Mouse (Mus musculus): ENCODE measurements at regions not wholly inside any gene's neighbourhood (a gene's known extent, or its start where the extent isn't known, plus 50 kb on each side); places are given as distances from the start of the nearest gene placed in this dataset.

DNA sequence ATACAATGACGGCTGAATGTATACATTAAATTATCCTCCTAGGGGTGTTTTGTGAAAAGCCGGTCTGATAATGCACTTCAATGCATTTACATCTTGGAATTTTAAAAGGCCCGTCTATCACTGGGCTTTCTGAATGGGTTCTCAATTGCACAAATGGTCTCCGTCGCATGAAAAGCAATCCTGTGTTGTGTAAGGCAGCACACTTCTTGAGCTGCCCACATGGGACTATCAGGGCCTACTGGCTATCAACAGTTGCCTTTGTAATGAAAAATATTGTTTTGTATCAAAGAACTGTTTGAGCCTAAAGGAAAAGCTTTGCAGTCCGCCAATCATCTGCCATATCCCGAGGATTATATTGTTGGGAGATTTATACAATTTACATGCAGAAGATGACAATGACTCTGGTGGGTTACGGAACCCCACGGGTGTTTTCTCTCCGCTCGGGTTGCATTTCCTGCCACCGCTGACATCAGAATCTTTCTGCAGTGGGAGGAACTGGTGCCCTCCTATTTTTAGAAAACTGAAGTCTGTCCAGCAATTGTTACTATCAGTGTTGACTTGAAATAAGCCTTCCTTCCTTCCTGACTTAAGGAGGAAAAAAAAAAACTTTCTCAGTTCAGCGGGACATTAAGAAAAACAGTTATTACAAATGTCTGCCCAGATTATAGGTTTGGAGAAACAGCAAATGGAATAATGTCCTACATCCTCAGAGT, 118.7 kb downstream of the Tmem26 start:
- peak overlapping the region; percentile 32 for H3K4me2 ChIP-seq (ENCODE audit: low read depth, low read length)
- H3K27me3 ChIP-seq (ENCODE audit: control insufficient read depth, insufficient read depth, low read depth, low read length) = no peaks in the 10 kb centered on the region
- peak overlapping the region; percentile 14; the same call in 1 of the 2 replicates for H3K4me3 ChIP-seq (ENCODE audit: low read length)
- H3K9ac ChIP-seq (ENCODE audit: low read length) = peak overlapping the region; percentile 5; the same call in 1 of the 2 replicates
- H3K4me1 ChIP-seq (replicated peaks; ENCODE audit: control insufficient read depth, insufficient read depth, low read length) = peaks cover 2% of the 10 kb centered on the region; the same call in 1 of the 2 replicates
- WGBS = 34% methylated on average over 13 of the region's 13 CpGs
- peak; percentile 52; the same call in 1 of the 2 replicates for ATAC-seq (ENCODE audit: low read depth)
- peak overlapping the region; percentile 78 for H3K27ac ChIP-seq (ENCODE audit: low read length)
- no peaks in the 10 kb centered on the region for H3K36me3 ChIP-seq (ENCODE audit: control insufficient read depth, insufficient read depth, low read length)
- no peaks in the 10 kb centered on the region for H3K9me3 ChIP-seq (ENCODE audit: control insufficient read depth, low read length)

DNA sequence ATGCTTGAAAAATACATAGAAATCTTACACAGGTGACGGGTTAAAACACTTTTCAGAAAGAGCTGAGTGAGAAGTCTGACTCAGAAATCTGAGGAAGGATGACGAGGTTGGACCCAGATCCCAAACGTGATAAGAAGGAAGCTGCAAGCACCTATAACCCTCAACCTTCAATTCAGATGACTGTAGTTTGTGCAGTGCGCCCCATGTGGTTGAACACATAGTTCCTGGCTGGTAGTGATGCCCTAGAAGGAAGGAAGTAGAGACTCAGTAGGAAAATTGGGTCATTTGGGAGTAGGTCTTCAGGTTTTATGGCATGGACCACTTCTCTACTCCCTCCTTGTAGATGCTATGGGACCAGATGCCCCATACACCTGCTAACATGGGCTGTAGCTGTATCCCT, 120.6 kb downstream of the Tmem26 start:
- Histone ChIP-seq H3K9ac (ENCODE audit: low read length) (no peak overlapping the region), H3K4me2 (ENCODE audit: low read depth, low read length) (no peak overlapping the region), H3K27ac (ENCODE audit: low read length) (no peak overlapping the region), H3K4me1 (replicated peaks; ENCODE audit: control insufficient read depth, insufficient read depth, low read length) (peaks cover 2% of the 10 kb centered on the region; the same call in 1 of the 2 replicates), H3K4me3 (ENCODE audit: low read length) (no peak overlapping the region), H3K27me3 (ENCODE audit: control insufficient read depth, insufficient read depth, low read depth, low read length) (no peaks in the 10 kb centered on the region), H3K9me3 (ENCODE audit: control insufficient read depth, low read length) (no peaks in the 10 kb centered on the region), H3K36me3 (ENCODE audit: control insufficient read depth, insufficient read depth, low read length) (no peaks in the 10 kb centered on the region)
- 70% methylated on average over 4 of the region's 4 CpGs for WGBS
- ATAC-seq (ENCODE audit: low read depth) = no peak

DNA sequence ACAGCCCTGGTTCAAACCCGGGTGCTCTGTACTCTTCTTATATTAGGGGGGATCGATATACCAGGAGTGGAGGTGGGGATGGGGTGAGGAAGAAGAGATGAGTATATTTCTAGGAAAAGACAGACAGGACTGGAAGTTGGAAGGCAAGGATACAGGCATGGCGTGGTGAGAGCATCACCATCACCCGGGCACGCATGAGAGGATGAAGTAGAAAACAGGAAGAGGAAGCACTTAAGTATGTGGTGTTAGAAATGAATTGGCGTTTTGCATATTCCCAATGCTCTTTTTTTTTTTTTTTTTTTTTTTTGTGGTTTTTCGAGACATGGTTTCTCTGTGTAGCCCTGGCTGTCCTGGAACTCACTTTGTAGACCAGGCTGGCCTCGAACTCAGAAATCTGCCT, 121.2 kb downstream of the Tmem26 start:
- Histone ChIP-seq H3K4me3 (ENCODE audit: low read length) (no peak overlapping the region), H3K9ac (ENCODE audit: low read length) (no peak overlapping the region), H3K4me2 (ENCODE audit: low read depth, low read length) (no peak overlapping the region), H3K4me1 (replicated peaks; ENCODE audit: control insufficient read depth, insufficient read depth, low read length) (peaks cover 2% of the 10 kb centered on the region; the same call in 1 of the 2 replicates), H3K27me3 (ENCODE audit: control insufficient read depth, insufficient read depth, low read depth, low read length) (no peaks in the 10 kb centered on the region), H3K9me3 (ENCODE audit: control insufficient read depth, low read length) (no peaks in the 10 kb centered on the region), H3K27ac (ENCODE audit: low read length) (no peak overlapping the region), H3K36me3 (ENCODE audit: control insufficient read depth, insufficient read depth, low read length) (no peaks in the 10 kb centered on the region)
- ATAC-seq (ENCODE audit: low read depth) = no peak
- WGBS = 83% methylated on average over 8 of the region's 8 CpGs

DNA sequence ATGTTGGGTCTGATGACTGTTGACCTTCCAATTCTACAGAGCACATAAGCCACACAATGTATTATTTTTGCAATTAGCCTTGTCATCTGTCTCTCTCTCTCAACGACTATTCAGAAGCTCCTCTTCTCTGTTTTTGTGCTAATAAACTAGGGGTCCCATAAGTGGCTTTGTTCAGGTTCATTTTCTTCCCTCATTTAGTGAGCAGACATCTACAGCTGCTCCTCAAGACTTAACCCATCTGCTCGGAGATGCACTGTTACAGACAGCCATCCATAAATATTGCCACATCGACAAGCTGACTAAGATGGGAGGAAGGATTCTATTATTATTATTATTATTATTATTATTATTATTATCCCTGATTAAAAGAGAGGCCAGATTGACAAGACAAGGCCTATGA, 127.7 kb downstream of the Tmem26 start:
- Histone ChIP-seq H3K27ac (ENCODE audit: low read length) (no peak overlapping the region), H3K9me3 (ENCODE audit: control insufficient read depth, low read length) (no peaks in the 10 kb centered on the region), H3K4me1 (replicated peaks; ENCODE audit: control insufficient read depth, insufficient read depth, low read length) (no peaks in the 10 kb centered on the region), H3K27me3 (ENCODE audit: control insufficient read depth, insufficient read depth, low read depth, low read length) (no peaks in the 10 kb centered on the region), H3K4me3 (ENCODE audit: low read length) (no peak overlapping the region), H3K4me2 (ENCODE audit: low read depth, low read length) (no peak overlapping the region), H3K36me3 (ENCODE audit: control insufficient read depth, insufficient read depth, low read length) (no peaks in the 10 kb centered on the region), H3K9ac (ENCODE audit: low read length) (no peak overlapping the region)
- WGBS = 66% methylated on average over 3 of the region's 3 CpGs
- ATAC-seq (ENCODE audit: low read depth) = no peak

DNA sequence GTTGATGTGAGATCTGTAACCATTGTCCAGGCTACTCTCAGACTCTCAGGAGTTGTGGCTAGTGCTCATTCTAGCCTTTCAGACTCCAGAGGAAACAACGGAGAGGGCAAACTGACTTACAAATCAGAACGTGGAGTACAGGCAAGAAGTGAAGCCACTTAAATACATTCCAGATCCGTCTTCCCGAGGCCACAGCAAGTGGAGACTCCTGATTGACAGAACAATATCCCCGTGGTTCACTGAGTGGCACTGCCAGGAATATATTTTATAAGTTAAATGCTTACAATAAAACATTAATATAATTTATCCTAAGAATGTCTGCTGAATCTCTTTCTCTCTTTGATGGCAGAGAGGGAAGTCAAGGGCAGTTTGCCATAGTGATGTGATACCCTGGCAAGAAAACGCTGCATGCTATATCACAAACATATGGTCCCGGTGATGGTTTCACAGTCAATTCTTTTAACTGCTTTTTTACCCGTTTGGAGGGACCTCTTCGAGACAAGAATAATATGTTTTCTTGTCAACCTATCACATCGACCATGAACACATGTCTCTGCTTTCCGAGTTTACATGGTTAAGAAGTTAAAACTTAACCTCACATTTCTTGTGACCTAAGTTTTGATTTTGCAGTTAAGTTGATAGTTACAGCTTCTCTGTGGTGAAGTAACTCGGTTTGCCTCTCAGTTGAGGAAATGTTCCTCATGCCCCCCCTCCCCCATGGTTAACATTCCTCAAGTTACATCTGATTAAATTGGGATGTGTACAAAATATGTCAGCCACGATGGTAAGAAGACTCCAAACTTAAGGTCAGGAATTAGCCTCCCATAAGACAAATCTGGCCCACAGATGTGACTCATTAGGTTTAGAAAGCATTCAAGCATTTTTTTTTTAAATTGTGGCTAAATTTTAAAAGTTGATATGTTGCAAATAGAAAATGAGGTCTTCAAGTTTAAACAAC, 132.8 kb downstream of the Tmem26 start:
- 44% methylated on average over 13 of the region's 13 CpGs for WGBS
- ATAC-seq (ENCODE audit: low read depth) = no peak

DNA sequence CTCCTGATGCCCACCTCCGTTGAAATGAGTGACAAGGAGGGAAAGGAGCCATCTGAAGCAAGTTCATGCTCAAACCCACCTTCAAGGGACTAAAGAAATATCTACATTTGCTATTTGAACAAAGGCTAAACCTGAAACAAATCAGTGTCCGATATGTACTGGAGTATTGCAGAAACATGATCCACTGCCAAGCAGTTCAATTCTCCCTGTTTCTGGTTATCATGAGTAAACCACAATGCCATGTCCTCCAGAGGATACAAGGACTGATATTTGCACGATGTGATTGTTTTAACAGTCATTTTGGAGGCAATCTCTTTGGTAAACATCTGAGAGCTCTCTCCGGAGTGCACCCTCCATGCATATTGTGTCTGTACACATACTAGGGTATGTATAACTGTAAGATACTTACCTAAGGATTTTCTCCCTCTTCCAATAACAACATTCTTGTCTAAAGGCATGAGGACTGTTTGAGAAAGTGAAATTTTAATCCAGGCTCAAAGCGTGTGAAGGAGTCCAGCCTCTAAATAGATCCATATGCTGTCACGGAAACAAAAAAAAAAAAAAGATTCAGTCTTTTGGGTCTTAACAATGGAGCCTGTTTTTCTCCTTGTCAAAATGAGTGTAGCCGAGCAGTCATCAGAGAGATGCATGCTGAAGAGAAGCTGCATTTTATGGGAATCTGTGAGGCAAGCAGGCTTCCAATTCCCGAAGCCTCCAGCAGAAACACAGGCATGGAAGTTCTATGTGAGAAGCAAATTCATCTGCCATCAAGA, 141.3 kb downstream of the Tmem26 start:
- Histone ChIP-seq H3K27ac (ENCODE audit: low read length) (no peak overlapping the region), H3K9ac (ENCODE audit: low read length) (no peak overlapping the region), H3K9me3 (ENCODE audit: control insufficient read depth, low read length) (no peaks in the 10 kb centered on the region), H3K27me3 (ENCODE audit: control insufficient read depth, insufficient read depth, low read depth, low read length) (no peaks in the 10 kb centered on the region), H3K4me1 (replicated peaks; ENCODE audit: control insufficient read depth, insufficient read depth, low read length) (no peaks in the 10 kb centered on the region), H3K4me2 (ENCODE audit: low read depth, low read length) (no peak overlapping the region), H3K4me3 (ENCODE audit: low read length) (no peak overlapping the region), H3K36me3 (ENCODE audit: control insufficient read depth, insufficient read depth, low read length) (no peaks in the 10 kb centered on the region)
- 51% methylated on average over 8 of the region's 8 CpGs for WGBS
- no peak for ATAC-seq (ENCODE audit: low read depth)

More for the DNA sequence above, 132.8 kb downstream of the Tmem26 start:
- Histone ChIP-seq H3K9me3 (ENCODE audit: control insufficient read depth, low read length) (no peaks in the 10 kb centered on the region), H3K4me1 (replicated peaks; ENCODE audit: control insufficient read depth, insufficient read depth, low read length) (no peaks in the 10 kb centered on the region), H3K36me3 (ENCODE audit: control insufficient read depth, insufficient read depth, low read length) (no peaks in the 10 kb centered on the region), H3K9ac (ENCODE audit: low read length) (no peak overlapping the region), H3K4me3 (ENCODE audit: low read length) (no peak overlapping the region), H3K27ac (ENCODE audit: low read length) (no peak overlapping the region), H3K4me2 (ENCODE audit: low read depth, low read length) (no peak overlapping the region), H3K27me3 (ENCODE audit: control insufficient read depth, insufficient read depth, low read depth, low read length) (no peaks in the 10 kb centered on the region)

DNA sequence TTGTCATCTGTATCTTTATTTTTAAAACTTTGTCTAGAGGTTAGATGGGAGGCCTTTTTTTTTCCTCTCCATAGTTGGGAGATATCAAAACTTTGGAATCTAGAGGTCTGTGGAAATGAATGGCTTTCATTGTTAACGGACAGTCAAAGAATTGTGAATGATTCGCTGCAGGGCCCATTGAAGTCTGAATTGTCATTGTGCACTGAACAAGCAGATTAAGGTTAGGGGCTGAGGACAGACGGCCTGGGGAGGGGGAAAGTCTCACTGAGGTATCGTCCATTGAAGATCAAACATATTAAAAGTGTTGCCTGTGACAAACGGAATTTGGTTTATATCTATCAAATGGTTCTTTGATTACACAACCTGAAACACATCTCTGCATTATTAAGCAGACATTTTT, 142.3 kb downstream of the Tmem26 start:
- H3K4me1 ChIP-seq (replicated peaks; ENCODE audit: control insufficient read depth, insufficient read depth, low read length) = no peaks in the 10 kb centered on the region

DNA sequence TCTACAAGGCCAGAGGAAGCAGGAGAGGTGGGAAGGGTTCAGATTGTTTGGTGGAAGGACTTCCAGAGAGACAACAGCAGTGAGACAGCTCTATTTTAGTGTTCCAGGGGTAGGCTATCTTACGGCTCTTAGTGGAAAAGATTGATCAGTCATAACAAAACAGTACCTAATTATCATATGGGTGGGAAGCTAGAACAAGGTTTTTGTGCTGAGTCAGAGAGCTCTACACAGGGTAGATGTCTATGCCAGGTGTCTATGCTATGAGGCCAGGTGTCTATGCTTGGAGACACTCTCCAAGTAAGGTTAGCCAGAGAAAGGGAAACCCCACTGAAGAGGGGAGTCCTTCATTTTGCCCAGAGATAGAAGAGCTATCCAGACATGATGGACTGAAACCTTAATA, 143.9 kb downstream of the Tmem26 start:
- 93% methylated on average over 1 of the region's 1 CpGs for WGBS
- H3K27me3 ChIP-seq (ENCODE audit: control insufficient read depth, insufficient read depth, low read depth, low read length) = no peaks in the 10 kb centered on the region
- no peak overlapping the region for H3K27ac ChIP-seq (ENCODE audit: low read length)
- ATAC-seq (ENCODE audit: low read depth) = no peak
- H3K9ac ChIP-seq (ENCODE audit: low read length) = no peak overlapping the region
- H3K4me3 ChIP-seq (ENCODE audit: low read length) = no peak overlapping the region
- H3K36me3 ChIP-seq (ENCODE audit: control insufficient read depth, insufficient read depth, low read length) = no peaks in the 10 kb centered on the region
- no peaks in the 10 kb centered on the region for H3K9me3 ChIP-seq (ENCODE audit: control insufficient read depth, low read length)
- H3K4me1 ChIP-seq (replicated peaks; ENCODE audit: control insufficient read depth, insufficient read depth, low read length) = no peaks in the 10 kb centered on the region
- no peak overlapping the region for H3K4me2 ChIP-seq (ENCODE audit: low read depth, low read length)

More for the DNA sequence above, 142.3 kb downstream of the Tmem26 start:
- WGBS = 49% methylated on average over 5 of the region's 5 CpGs
- no peak overlapping the region for H3K27ac ChIP-seq (ENCODE audit: low read length)
- H3K36me3 ChIP-seq (ENCODE audit: control insufficient read depth, insufficient read depth, low read length) = no peaks in the 10 kb centered on the region
- ATAC-seq (ENCODE audit: low read depth) = no peak
- no peaks in the 10 kb centered on the region for H3K27me3 ChIP-seq (ENCODE audit: control insufficient read depth, insufficient read depth, low read depth, low read length)
- H3K4me2 ChIP-seq (ENCODE audit: low read depth, low read length) = no peak overlapping the region
- H3K4me3 ChIP-seq (ENCODE audit: low read length) = no peak overlapping the region
- no peak overlapping the region for H3K9ac ChIP-seq (ENCODE audit: low read length)
- no peaks in the 10 kb centered on the region for H3K9me3 ChIP-seq (ENCODE audit: control insufficient read depth, low read length)
